Mouse (Mus musculus) stomach, embryonic 14.5 days (tissue): ENCODE measurements around the gene Dusp18. TPM values are rescaled to one million over a fixed set of nuclear protein-coding genes. Genes with fewer than 3 reads are reported as not detected.

Experiments used
- ATAC-seq: fragments of 200-750 bp; cut with Nextera tagmentation; 2 replicates; pipeline ENCODE4 v1.8.0; 2017; ENCODE audit warnings: low read depth, moderate TSS enrichment; ENCODE audit not compliant: insufficient number of reproducible peaks, insufficient read depth, low FRiP score
- H3K27ac ChIP-seq: fragments of 300-500 bp; sonication (generic); 2 replicates; pipeline ENCODE4 v1.5.1; 2014; ENCODE audit warnings: mild to moderate bottlenecking, low read length, moderate library complexity, mixed read lengths
- H3K27me3 ChIP-seq: fragments of 300-500 bp; sonication (generic); 2 replicates; pipeline ENCODE4 v1.6.1; 2014; ENCODE audit warnings: low read length, control low read depth, mixed read lengths; ENCODE audit not compliant: control insufficient read depth, insufficient read depth
- H3K36me3 ChIP-seq: fragments of 300-500 bp; sonication (generic); 2 replicates; pipeline ENCODE4 v1.6.1; 2014; ENCODE audit warnings: mild to moderate bottlenecking, control low read depth, low read length, moderate library complexity, mixed read lengths; ENCODE audit not compliant: control insufficient read depth, insufficient read depth
- H3K4me1 ChIP-seq: fragments of 300-500 bp; sonication (generic); 2 replicates; pipeline ENCODE4 v1.6.1; 2014; ENCODE audit warnings: low read length, control low read depth, mixed read lengths; ENCODE audit not compliant: control insufficient read depth, insufficient read depth
- H3K4me2 ChIP-seq: fragments of 300-500 bp; sonication (generic); replicated peaks from 2 replicates; pipeline ENCODE4 v1.6.1; 2014; ENCODE audit warnings: low read depth, low read length, control low read depth
- H3K4me3 ChIP-seq: fragments of 300-500 bp; sonication (generic); 2 replicates; pipeline ENCODE4 v1.5.1; 2014; ENCODE audit warnings: low read depth, low read length, control low read depth
- H3K9ac ChIP-seq: fragments of 300-500 bp; sonication (generic); replicated peaks from 2 replicates; pipeline ENCODE4 v1.6.1; 2014; ENCODE audit warnings: low read depth, mild to moderate bottlenecking, control low read depth, low read length, moderate library complexity, mixed read lengths
- H3K9me3 ChIP-seq: fragments of 300-500 bp; sonication (generic); 2 replicates; pipeline ENCODE4 v1.6.1; 2016; ENCODE audit warnings: low read depth, low read length, control low read depth; ENCODE audit not compliant: control insufficient read depth
- WGBS: fragments of 180-500 bp; shearing (Covaris S2); extraction: QIAGEN DNeasy Blood & Tissue Kit; methylation state at CpG from one replicate; pipeline ENCODE4 v1.1.7; 2014; 5-methylcytosine and 5-hydroxymethylcytosine counted together
- polyA plus RNA-seq: library from polyadenylated mRNA; unstranded; fragments of >200 nt; fragmentation: Nextera tagmentation; extraction: Ambion mirVana; gene quantifications from 2 replicates; pipeline ENCODE4 v1.2.1, GENCODE M21; 2014

Gene Dusp18
- polyA plus RNA-seq, 1 experiment from 2014 or later, result 13.2 TPM

DNA sequence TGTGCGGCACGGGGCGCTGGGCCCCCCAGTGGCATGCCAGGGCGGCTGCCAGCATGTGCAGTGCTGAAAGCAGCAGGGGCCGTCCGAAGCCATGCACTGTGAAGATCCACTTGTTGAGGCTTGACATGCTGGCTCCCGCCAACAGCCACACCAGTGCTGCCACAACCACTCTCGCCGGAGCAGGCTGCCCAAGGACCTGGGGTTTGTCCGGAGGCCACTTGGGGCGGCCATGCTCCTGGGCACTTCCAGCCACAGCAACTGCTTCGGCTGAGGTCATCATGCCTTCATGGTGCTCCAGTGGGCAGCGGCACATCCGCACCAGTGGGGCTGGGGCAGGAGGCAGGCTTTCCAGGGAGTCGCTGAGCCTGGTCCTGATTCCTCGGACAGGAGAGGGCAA is 17.8 kb downstream of the Dusp18 start:
- Histone ChIP-seq H3K9ac (no peak overlapping the region; the same call in 1 of the 2 replicates), H3K4me3 (peak overlapping the region; percentile 54), H3K36me3 (no peaks in the 10 kb centered on the region), H3K9me3 (no peaks in the 10 kb centered on the region), H3K4me1 (peaks cover 12% of the 10 kb centered on the region; the same call in 1 of the 2 replicates), H3K4me2 (peak overlapping the region; percentile 71), H3K27ac (no peak overlapping the region), H3K27me3 (0 out of 2 replicates have a peak, but pooled peaks cover 4% of the 10 kb centered on the region)
- 5% methylated on average over 15 of the region's 16 CpGs for WGBS
- ATAC-seq, result no peak

DNA sequence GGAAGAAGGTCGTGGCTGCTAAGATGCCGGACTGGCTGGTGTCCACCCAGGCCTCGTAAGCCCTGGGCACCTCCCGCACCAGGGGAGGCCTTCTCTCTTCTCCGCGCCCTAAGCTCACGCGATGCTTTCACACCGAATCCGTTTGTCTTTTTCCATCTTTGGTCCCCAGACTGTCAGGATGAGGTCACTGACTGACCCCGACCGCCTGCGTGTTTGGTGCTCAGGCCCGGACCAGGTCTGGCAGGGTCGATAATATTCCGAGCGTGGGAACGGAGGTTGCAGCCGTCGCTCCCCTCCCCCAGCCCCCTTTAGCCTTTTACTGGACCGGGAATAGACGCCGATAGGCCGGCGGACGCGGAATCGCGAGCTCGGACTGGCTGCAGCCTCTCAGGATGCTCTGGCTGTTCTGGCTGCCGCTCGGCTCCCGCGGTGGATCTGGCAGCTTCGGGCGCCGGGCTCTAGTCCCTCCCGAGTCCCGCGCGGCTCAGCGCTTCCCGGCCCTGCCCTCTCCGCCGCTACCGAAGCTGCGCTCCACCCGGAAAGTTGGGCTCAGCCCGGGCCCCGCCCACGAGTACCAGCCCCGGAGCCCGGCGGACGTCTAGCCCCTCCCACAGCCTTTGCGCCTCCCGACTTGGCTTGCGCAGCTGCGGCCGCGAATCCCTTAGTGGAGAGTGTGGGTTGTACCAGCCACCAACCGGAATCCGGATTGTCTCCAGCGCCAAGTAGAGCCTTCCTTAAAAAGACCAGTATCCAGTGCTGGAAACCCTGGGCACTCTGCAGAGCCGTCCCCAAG is 18.5 kb downstream of the Dusp18 start:
- H3K4me3 ChIP-seq, result peak overlapping the region; percentile 54
- H3K36me3 ChIP-seq, result no peaks in the 10 kb centered on the region
- peak overlapping the region; percentile 36; the same call in 1 of the 2 replicates for H3K9ac ChIP-seq
- no peaks in the 10 kb centered on the region for H3K9me3 ChIP-seq
- peaks cover 12% of the 10 kb centered on the region; the same call in 1 of the 2 replicates for H3K4me1 ChIP-seq
- peak; percentile 72 for ATAC-seq
- under 1% methylated on average over 65 of the region's 65 CpGs for WGBS
- H3K27ac ChIP-seq, result peak overlapping the region; percentile 0; the same call in 1 of the 2 replicates
- peak overlapping the region; percentile 71 for H3K4me2 ChIP-seq
- 0 out of 2 replicates have a peak, but pooled peaks cover 4% of the 10 kb centered on the region for H3K27me3 ChIP-seq

DNA sequence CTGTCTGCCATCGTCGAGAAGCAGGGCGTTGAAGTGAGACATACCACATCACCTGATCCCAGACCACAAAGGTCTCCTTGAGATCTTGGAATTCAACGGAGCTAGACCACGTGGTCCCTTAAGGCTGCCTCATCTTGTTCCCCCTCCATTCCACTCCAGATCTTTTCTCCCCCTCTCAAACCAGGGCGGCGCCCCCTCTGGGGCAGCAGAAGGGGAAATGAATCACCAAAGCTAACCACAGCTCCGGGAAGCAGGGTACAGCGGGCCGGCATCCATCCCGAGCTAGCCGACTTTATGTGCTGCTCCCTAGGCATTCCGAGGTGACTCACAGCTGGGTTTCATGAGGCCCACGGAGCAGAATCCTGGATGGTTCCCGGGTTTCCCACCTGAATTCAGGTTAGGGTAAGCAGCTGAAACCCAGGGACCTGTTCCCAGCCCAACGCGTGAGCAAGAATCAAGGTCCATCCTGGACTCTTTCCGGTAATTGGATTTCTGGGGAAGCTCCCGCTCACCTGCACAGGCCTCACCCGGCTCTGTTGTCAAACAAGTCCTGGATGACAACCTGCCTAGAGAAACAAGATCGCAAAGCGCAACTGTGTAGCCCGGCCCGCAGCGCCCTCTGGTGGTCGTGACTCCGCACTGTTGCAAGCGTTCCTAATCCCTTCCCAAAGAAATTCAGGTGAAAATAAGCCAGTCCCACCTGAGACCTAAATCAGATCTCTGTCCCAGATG is 19.2 kb downstream of the Dusp18 start, which contains the start of gene Slc35e4:
TSS of gene Slc35e4 (minus strand) at position 556 of the 732 bp plus-strand sequence.
- H3K4me2 ChIP-seq, result peak within 1 kb of the TSS; percentile 71
- under 1% methylated on average over 28 of the region's 28 CpGs for WGBS
- peak within 1 kb of the TSS; percentile 36; the same call in 1 of the 2 replicates for H3K9ac ChIP-seq
- peak within 1 kb of the TSS; percentile 0; the same call in 1 of the 2 replicates for H3K27ac ChIP-seq
- H3K9me3 ChIP-seq, result no peaks in the 10 kb centered on the region
- ATAC-seq, result peak; percentile 50
- H3K4me3 ChIP-seq, result peak within 1 kb of the TSS; percentile 54
- 0 out of 2 replicates have a peak, but pooled peaks cover 4% of the 10 kb centered on the region for H3K27me3 ChIP-seq
- peaks cover 12% of the 10 kb centered on the region; the same call in 1 of the 2 replicates for H3K4me1 ChIP-seq
- no peaks in the 10 kb centered on the region for H3K36me3 ChIP-seq

DNA sequence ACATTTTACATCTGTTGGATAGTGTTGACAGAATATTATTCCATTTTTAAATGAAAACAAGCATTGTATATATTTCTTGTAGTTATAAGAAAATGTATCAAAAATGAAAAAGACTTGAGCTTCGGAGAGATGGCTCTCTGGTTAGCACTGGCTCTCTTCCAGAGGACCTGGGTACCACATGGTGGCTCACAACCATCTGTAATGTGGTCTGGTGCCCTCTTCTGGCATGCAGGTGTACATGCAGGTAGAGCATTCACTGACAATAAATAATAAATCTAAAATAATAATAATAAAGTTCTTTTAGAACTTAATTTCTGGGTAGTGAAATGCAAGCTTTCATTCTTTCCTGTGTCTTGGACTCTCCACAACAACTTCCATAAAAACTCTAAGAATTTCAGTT is 23.7 kb downstream of the Dusp18 start:
- Histone ChIP-seq H3K27ac (no peak overlapping the region), H3K4me1 (no peaks in the 10 kb centered on the region), H3K9ac (no peak overlapping the region), H3K27me3 (no peaks in the 10 kb centered on the region), H3K4me3 (no peak overlapping the region), H3K9me3 (no peaks in the 10 kb centered on the region), H3K4me2 (no peak overlapping the region), H3K36me3 (peaks cover 4% of the 10 kb centered on the region; the same call in 1 of the 2 replicates)
- 61% methylated on average over 1 of the region's 1 CpGs for WGBS
- no peak for ATAC-seq

DNA sequence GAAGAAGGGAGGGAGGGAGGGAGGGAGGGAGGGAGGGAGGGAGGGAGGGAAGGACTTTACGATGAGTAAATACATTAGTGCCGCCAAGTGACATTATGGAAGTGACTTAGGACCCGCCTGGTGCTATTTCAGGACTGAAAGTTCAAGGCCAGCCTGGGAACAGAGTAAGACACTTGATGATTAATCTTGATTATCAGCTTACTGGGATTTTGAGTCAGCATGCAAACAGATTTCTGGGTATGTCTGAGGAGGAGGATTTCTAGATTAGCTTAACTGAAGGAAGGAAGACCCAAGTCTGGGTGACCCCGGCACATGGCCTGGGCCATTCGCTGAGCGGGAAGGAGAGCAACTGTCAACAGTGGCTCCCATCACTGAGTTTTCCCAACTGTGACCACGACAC is 25.4 kb downstream of the Dusp18 start:
- WGBS, result 82% methylated on average over 7 of the region's 7 CpGs
- no peaks in the 10 kb centered on the region for H3K4me1 ChIP-seq

DNA sequence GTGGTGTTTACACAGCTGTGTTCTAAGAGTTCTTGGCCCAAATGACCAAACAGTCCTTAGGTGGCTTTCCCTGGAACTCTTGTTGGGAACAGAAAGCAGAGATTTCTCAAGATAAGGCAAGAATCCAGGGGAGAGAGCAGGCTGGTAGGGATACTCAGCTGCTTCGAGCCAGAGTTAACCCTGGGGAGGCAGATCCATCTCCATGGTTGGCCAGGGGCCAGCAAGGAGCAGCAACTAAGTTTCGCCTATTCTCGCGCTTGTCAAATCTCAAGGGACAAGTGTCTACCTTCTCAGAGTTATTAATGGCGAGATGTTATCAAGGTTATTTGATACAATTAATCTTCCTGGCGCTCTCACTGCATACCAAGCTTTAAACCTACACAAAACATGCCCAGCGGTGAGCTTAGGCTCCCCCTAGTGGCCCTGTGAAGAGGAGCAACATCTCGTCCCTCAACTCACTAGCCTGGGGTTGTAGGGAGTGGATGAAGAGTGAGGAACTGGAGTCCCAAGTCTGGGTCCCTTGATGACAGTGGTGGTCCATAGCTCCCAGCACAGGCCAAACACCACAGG is 26.3 kb downstream of the Dusp18 start:
- 0 out of 2 replicates have a peak, but pooled peaks have one; percentile 10 for ATAC-seq
- no peak overlapping the region for H3K9ac ChIP-seq
- no peaks in the 10 kb centered on the region for H3K4me1 ChIP-seq
- no peak overlapping the region for H3K27ac ChIP-seq
- H3K36me3 ChIP-seq, result peaks cover 6% of the 10 kb centered on the region; the same call in 1 of the 2 replicates
- no peak overlapping the region for H3K4me3 ChIP-seq
- no peak overlapping the region for H3K4me2 ChIP-seq
- no peaks in the 10 kb centered on the region for H3K27me3 ChIP-seq
- 34% methylated on average over 8 of the region's 8 CpGs for WGBS
- no peaks in the 10 kb centered on the region for H3K9me3 ChIP-seq

More for the DNA sequence above, 25.4 kb downstream of the Dusp18 start:
- peaks cover 6% of the 10 kb centered on the region; the same call in 1 of the 2 replicates for H3K36me3 ChIP-seq
- H3K4me2 ChIP-seq, result no peak overlapping the region
- no peaks in the 10 kb centered on the region for H3K27me3 ChIP-seq
- H3K9ac ChIP-seq, result no peak overlapping the region
- H3K4me3 ChIP-seq, result no peak overlapping the region
- no peak for ATAC-seq
- no peak overlapping the region for H3K27ac ChIP-seq
- no peaks in the 10 kb centered on the region for H3K9me3 ChIP-seq

DNA sequence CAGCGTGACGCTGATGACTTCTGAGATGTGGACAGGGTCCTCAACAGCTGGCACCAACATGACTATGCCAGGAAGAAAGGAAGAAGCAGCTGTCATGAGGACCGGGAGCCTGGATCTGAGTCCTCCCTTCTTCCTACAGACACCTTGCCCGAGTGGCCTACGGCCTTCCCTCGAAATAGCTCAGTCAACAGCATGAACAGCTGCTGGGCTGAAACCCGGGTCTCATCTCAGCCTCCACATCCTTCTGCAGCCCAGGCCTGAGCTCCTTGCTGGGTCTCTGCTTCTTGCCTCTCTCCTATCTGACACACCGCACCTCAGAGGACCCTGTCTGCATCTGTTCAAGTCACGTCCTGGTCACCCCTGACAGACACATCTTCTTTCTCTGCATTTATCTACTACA is 27.1 kb downstream of the Dusp18 start:
- WGBS, result 91% methylated on average over 9 of the region's 9 CpGs
- no peak for ATAC-seq

DNA sequence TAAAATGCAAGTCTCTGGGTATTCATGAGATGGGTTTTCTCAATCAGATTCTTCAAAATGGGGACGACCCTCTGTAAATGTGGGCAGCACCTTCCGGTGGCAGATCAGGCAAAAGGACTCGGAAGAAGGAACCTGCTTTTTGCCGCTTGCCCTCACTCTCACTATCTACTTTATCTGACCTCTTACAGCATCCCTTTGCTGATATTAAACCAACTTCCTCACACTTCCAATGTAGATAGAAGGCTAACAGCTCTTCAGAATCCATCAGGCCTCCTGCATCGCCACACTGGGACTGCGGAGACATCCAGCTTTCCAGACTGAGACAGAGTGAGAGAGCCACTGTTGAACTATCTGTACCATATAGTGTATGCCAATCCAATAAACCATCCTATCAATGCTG is 27.7 kb downstream of the Dusp18 start:
- Histone ChIP-seq H3K4me2 (no peak overlapping the region), H3K9me3 (no peaks in the 10 kb centered on the region), H3K27me3 (no peaks in the 10 kb centered on the region), H3K4me1 (no peaks in the 10 kb centered on the region), H3K9ac (no peak overlapping the region), H3K4me3 (no peak overlapping the region), H3K36me3 (peaks cover 6% of the 10 kb centered on the region; the same call in 1 of the 2 replicates), H3K27ac (no peak overlapping the region)
- 95% methylated on average over 6 of the region's 6 CpGs for WGBS
- no peak for ATAC-seq

More for the DNA sequence above, 27.1 kb downstream of the Dusp18 start:
- no peak overlapping the region for H3K9ac ChIP-seq
- H3K4me2 ChIP-seq, result no peak overlapping the region
- H3K27me3 ChIP-seq, result no peaks in the 10 kb centered on the region
- no peak overlapping the region for H3K27ac ChIP-seq
- no peak overlapping the region for H3K4me3 ChIP-seq
- no peaks in the 10 kb centered on the region for H3K9me3 ChIP-seq
- H3K36me3 ChIP-seq, result peaks cover 6% of the 10 kb centered on the region; the same call in 1 of the 2 replicates
- H3K4me1 ChIP-seq, result no peaks in the 10 kb centered on the region
